ENCODE assay signal across 11 mouse cellular contexts in genomic region chr3:121643236-121643635, GRCm38 (mm10). TPM values are rescaled to one million over a fixed set of nuclear protein-coding genes. Genes with fewer than 3 reads are reported as not detected.
DNase-seq lines count a peak whose midpoint lies in the region; ATAC-seq and TF ChIP-seq lines count a peak whose summit lies in the region.
"Had no signal": no experiment of that assay in that cellular context is flagged by ENCODE, and none has a peak within 500 bp of the region (broad histone marks: within the 10 kb centered on the region; RNA-seq: fewer than 3 reads in every experiment).

No protein-coding gene starts in this region.

- no peak for TF ChIP-seq EP300 in stomach, postnatal 0 days (optimal IDR thresholded peaks at IDR 0.05)

- 76% methylated on average over 8 of the region's 8 CpGs for WGBS in kidney, embryonic 14.5 days
- WGBS in intestine, embryonic 15.5 days: 63% methylated on average over 8 of the region's 8 CpGs
- WGBS in stomach, postnatal 0 days: 57% methylated on average over 8 of the region's 8 CpGs

- H3K27me3 ChIP-seq in kidney, embryonic 14.5 days (ENCODE audit: control insufficient read depth, insufficient read depth, low read length): no peaks in the 10 kb centered on the region
- H3K27me3 ChIP-seq in intestine, embryonic 15.5 days (replicated peaks): no peaks in the 10 kb centered on the region
- H3K27me3 ChIP-seq in stomach, postnatal 0 days (ENCODE audit: control insufficient read depth, insufficient read depth, low read length): no peaks in the 10 kb centered on the region
- H3K27me3 ChIP-seq: liver, embryonic 15.5 days had no signal

- H3K4me3 ChIP-seq in kidney, embryonic 14.5 days (ENCODE audit: low read length): no peak overlapping the region
- H3K4me3 ChIP-seq in intestine, embryonic 15.5 days (replicated peaks): no peak overlapping the region
- no peak overlapping the region for H3K4me3 ChIP-seq in stomach, postnatal 0 days (ENCODE audit: low read depth, low read length)
- H3K4me3 ChIP-seq: liver, embryonic 15.5 days had no signal

- no peak overlapping the region for H3K9ac ChIP-seq in kidney, embryonic 14.5 days (ENCODE audit: low read depth, low read length)
- H3K9ac ChIP-seq in intestine, embryonic 15.5 days: no peak overlapping the region
- no peak overlapping the region for H3K9ac ChIP-seq in stomach, postnatal 0 days (ENCODE audit: low read length)
- H3K9ac ChIP-seq: liver, embryonic 15.5 days had no signal

- H3K9me3 ChIP-seq in kidney, embryonic 14.5 days (ENCODE audit: control insufficient read depth, low read length): no peaks in the 10 kb centered on the region
- H3K9me3 ChIP-seq in intestine, embryonic 15.5 days: no peaks in the 10 kb centered on the region
- H3K9me3 ChIP-seq in stomach, postnatal 0 days (ENCODE audit: control insufficient read depth, low read length): no peaks in the 10 kb centered on the region
- H3K9me3 ChIP-seq: liver, embryonic 15.5 days had no signal

- H3K27ac ChIP-seq in kidney, embryonic 14.5 days (ENCODE audit: low read depth, low read length): no peak overlapping the region
- no peak overlapping the region for H3K27ac ChIP-seq in intestine, embryonic 15.5 days
- no peak overlapping the region; the same call in 1 of the 2 replicates for H3K27ac ChIP-seq in stomach, postnatal 0 days (replicated peaks)
- H3K27ac ChIP-seq: liver, embryonic 15.5 days had no signal

- H3K36me3 ChIP-seq in kidney, embryonic 14.5 days (ENCODE audit: control insufficient read depth, insufficient read depth, low read length): no peaks in the 10 kb centered on the region
- H3K36me3 ChIP-seq in intestine, embryonic 15.5 days: no peaks in the 10 kb centered on the region
- H3K36me3 ChIP-seq in stomach, postnatal 0 days (ENCODE audit: control insufficient read depth, insufficient read depth, low read length): no peaks in the 10 kb centered on the region
- H3K36me3 ChIP-seq: liver, embryonic 15.5 days had no signal

- peaks cover 19% of the 10 kb centered on the region for H3K4me1 ChIP-seq in kidney, embryonic 14.5 days (ENCODE audit: control insufficient read depth, insufficient read depth, low read length)
- peaks cover 22% of the 10 kb centered on the region for H3K4me1 ChIP-seq in intestine, embryonic 15.5 days (replicated peaks)
- peaks cover 11% of the 10 kb centered on the region; the same call in 1 of the 2 replicates for H3K4me1 ChIP-seq in stomach, postnatal 0 days (replicated peaks; ENCODE audit: control insufficient read depth, insufficient read depth)

- H3K4me2 ChIP-seq in kidney, embryonic 14.5 days (replicated peaks; ENCODE audit: low read depth, low read length): no peak overlapping the region
- H3K4me2 ChIP-seq in intestine, embryonic 15.5 days (replicated peaks): no peak overlapping the region; the same call in 1 of the 2 replicates
- no peak overlapping the region for H3K4me2 ChIP-seq in stomach, postnatal 0 days (replicated peaks; ENCODE audit: low read depth)
- H3K4me2 ChIP-seq: liver, embryonic 15.5 days had no signal

- DNase-seq in kidney, adult 11 months: peak; percentile 51
- peak; percentile 41 for DNase-seq in adrenal gland, adult 8-10 months
- DNase-seq in gastrocnemius, postnatal 25 days: peak; percentile 66
- peak; percentile 52 for DNase-seq in kidney, postnatal 14 days
- no peak for DNase-seq in stomach, postnatal 0 days (ENCODE audit: low spot score)

- ATAC-seq in kidney, embryonic 14.5 days (ENCODE audit: low FRiP score, low TSS enrichment): no peak
- ATAC-seq in intestine, embryonic 15.5 days: no peak
- no peak for ATAC-seq in erythroid progenitor cell, adult 5-6 weeks (replicated peaks; ENCODE audit: low FRiP score, poor library complexity, severe bottlenecking)
- no peak for ATAC-seq in stomach, postnatal 0 days (ENCODE audit: low FRiP score, low TSS enrichment)

- no peak for TF ChIP-seq CTCF in stomach, postnatal 0 days (IDR thresholded peaks at IDR 0.05; ENCODE audit: low read depth)

RNA-seq across cellular contexts. Expression of gene 4930432M17Rik, which starts 27.3 kb away (rescaled TPM):
- polyA plus RNA-seq in kidney, embryonic 14.5 days (2014; fragmentation: Nextera tagmentation; extraction: Ambion mirVana): not detected in 2 replicates
- total RNA-seq in adrenal gland, adult 8-10 months (2022): not detected
- not detected for total RNA-seq in gastrocnemius, postnatal 25 days (2021)
- polyA plus RNA-seq in intestine, embryonic 15.5 days (2015; fragmentation: Nextera tagmentation; extraction: Ambion mirVana): not detected in 2 replicates
- not detected in 2 replicates for total RNA-seq in erythroid progenitor cell, adult 5-6 weeks (2015; ENCODE audit: low replicate concordance)
- total RNA-seq in erythroid progenitor cell, adult 5-6 weeks (2017; ENCODE audit: low replicate concordance): not detected in 2 replicates
- polyA plus RNA-seq in stomach, postnatal 0 days (2015; fragmentation: Nextera tagmentation; extraction: Ambion mirVana): not detected in 2 replicates
- total RNA-seq: neutrophil, adult 5-6 weeks had no signal
- polyA plus RNA-seq: intestine, embryonic 14.5 days; liver, embryonic 15.5 days had no signal
